Mouse (Mus musculus) megakaryocyte, embryonic 14.5 days (primary cell): ENCODE data around the gene Gm20924. TPM values are rescaled to one million over a fixed set of nuclear protein-coding genes. Genes with fewer than 3 reads are reported as not detected.
"Not testable (repeated sequence)": the region's sequence is repeated elsewhere in the genome, so short reads cannot be mapped to it uniquely, and the experiment has no call there.

Source experiments
- H3K27me3 ChIP-seq: replicated peaks from 2 replicates; pipeline ENCODE3; 2012; ENCODE audit warnings: inconsistent platforms
- H3K36me3 ChIP-seq: replicated peaks from 2 replicates; pipeline ENCODE3; 2012; ENCODE audit warnings: low read length, inconsistent platforms, mixed read lengths
- H3K4me1 ChIP-seq: 2 replicates; pipeline ENCODE4 v1.6.1; 2012; ENCODE audit warnings: inconsistent platforms
- H3K4me3 ChIP-seq: replicated peaks from 2 replicates; pipeline ENCODE3; 2012; ENCODE audit warnings: moderate library complexity, mild to moderate bottlenecking, inconsistent platforms
- H3K9me3 ChIP-seq: 2 replicates; pipeline ENCODE4 v1.6.1; 2012; ENCODE audit warnings: inconsistent platforms
- polyA plus RNA-seq: library from polyadenylated mRNA; stranded (reverse); fragments of >175 nt; gene quantifications from 2 replicates; pipeline ENCODE4 v1.2.3, GENCODE M21; 2012; ENCODE audit warnings: low replicate concordance; ENCODE audit not compliant: insufficient read depth

The Gm20924 gene
- polyA plus RNA-seq, result not detected in 2 replicates

- not testable (repeated sequence) for H3K36me3 ChIP-seq, H3K9me3 ChIP-seq, H3K4me1 ChIP-seq, H3K27me3 ChIP-seq, H3K4me3 ChIP-seq
These were observed at the start of gene Gm20924 for GRCm38 (mm10) chrY:65207427-65207826. Gene Gm20924 (minus strand): TSS chrY:65207527.

Other genes with a start within 250 kb of the Gm20924 start
- not detected in 2 replicates for gene Gm20736, start 170.2 kb upstream of the Gm20924 start, polyA plus RNA-seq